Mouse (Mus musculus) thymus, adult 2 months (tissue): ENCODE data around the gene Abhd14a. TPM values are rescaled to one million over a fixed set of nuclear protein-coding genes. Genes with fewer than 3 reads are reported as not detected.

Experiments
- DNase-seq: peaks from one replicate; pipeline ENCODE4 v3.0.0; 2021
- H3K27ac ChIP-seq: fragments of 200-500 bp; 2 replicates; pipeline ENCODE4 v1.5.1; 2012; ENCODE audit warnings: low read length, control low read depth; ENCODE audit not compliant: control insufficient read depth, insufficient read depth
- H3K27me3 ChIP-seq: fragments of 200-500 bp; 2 replicates; pipeline ENCODE4 v1.6.1; 2012; ENCODE audit warnings: mild to moderate bottlenecking, low read length, moderate library complexity, mixed read lengths; ENCODE audit not compliant: control insufficient read depth, insufficient read depth
- H3K36me3 ChIP-seq: fragments of 200-500 bp; 2 replicates; pipeline ENCODE4 v1.6.1; 2012; ENCODE audit warnings: mild to moderate bottlenecking, low read length, moderate library complexity; ENCODE audit not compliant: control insufficient read depth, insufficient read depth
- H3K4me1 ChIP-seq: fragments of 200-500 bp; replicated peaks from 2 replicates; pipeline ENCODE4 v1.6.1; 2012; ENCODE audit warnings: low read length; ENCODE audit not compliant: control insufficient read depth, insufficient read depth
- H3K4me3 ChIP-seq: fragments of 200-500 bp; 2 replicates; pipeline ENCODE4 v1.5.1; 2012; ENCODE audit warnings: mild to moderate bottlenecking, low read length, control low read depth, moderate library complexity; ENCODE audit not compliant: control insufficient read depth, insufficient read depth
- CTCF ChIP-seq: fragments of 200-500 bp; IDR thresholded peaks from 2 replicates; pipeline ENCODE4 v1.5.1; 2012; ENCODE audit warnings: mild to moderate bottlenecking, control low read depth, low read length, moderate library complexity, borderline replicate concordance; ENCODE audit not compliant: control insufficient read depth, poor library complexity, insufficient read depth; ENCODE audit errors: extremely low read depth
- POLR2A ChIP-seq: fragments of 200-500 bp; IDR thresholded peaks from 2 replicates; pipeline ENCODE4 v1.6.1; 2012; ENCODE audit warnings: mild to moderate bottlenecking, low read length, control low read depth, moderate library complexity; ENCODE audit not compliant: control insufficient read depth, poor library complexity, insufficient read depth; ENCODE audit errors: extremely low read depth
- WGBS: fragments of 180-500 bp; shearing (Covaris S2); methylation state at CpG from one replicate; pipeline ENCODE4 v1.1.7; 2018; 5-methylcytosine and 5-hydroxymethylcytosine counted together
- polyA plus RNA-seq: library from polyadenylated mRNA; depleted of rRNA; stranded (reverse); fragments of >200 nt; gene quantifications from 2 replicates; pipeline ENCODE4 v1.2.3, GENCODE M21; 2012; rRNA removed

Gene Abhd14a
- polyA plus RNA-seq, 1 experiment = 19.8 TPM

DNA sequence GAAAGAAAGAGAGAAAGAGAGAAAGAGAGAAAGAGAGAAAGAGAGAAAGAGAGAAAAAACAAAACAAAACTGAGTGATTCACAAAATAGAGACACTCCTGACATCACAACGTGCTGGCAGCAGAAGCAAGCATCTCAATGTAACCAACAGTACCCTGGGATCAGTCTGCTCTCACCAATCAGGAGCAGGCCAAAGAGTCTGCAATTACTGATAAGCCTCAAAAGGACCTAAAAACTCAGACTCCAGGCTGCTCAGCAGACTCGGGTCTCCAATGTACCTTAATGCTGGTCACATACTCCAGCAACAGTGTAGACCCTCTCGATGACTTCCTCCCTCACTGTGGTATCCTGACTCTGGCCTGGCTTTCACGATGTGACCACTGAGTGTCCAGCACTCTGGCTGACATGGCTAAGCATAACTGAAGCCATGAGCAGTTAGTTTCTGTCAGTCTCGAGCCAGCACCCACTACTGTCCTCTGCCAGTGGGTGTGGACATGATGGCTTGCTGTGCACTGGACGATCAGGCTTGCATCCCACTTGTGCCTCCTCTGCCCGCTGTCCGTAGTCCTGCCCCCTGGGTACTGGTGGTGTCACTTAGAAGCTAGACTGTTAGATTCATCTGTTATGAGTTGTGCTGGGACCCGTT lies 48.7 kb downstream of the Abhd14a start:
- Histone ChIP-seq H3K4me3 (no peak overlapping the region), H3K4me1 (peaks cover 6% of the 10 kb centered on the region), H3K27me3 (no peaks in the 10 kb centered on the region), H3K27ac (no peak overlapping the region), H3K36me3 (no peaks in the 10 kb centered on the region)
- TF ChIP-seq CTCF = no peak
- TF ChIP-seq POLR2A = no peak
- 77% methylated on average over 9 of the region's 9 CpGs for WGBS
- no peak for DNase-seq

GRCm38 (mm10) chr9:106397733-106398132 lies 49.7 kb downstream of the Abhd14a start:
- Histone ChIP-seq H3K27me3 (no peaks in the 10 kb centered on the region), H3K4me1 (peaks cover 6% of the 10 kb centered on the region), H3K27ac (no peak overlapping the region), H3K4me3 (no peak overlapping the region), H3K36me3 (no peaks in the 10 kb centered on the region)
- TF ChIP-seq POLR2A (no peak), CTCF (no peak)
- 66% methylated on average over 4 of the region's 4 CpGs for WGBS
- DNase-seq = no peak

DNA sequence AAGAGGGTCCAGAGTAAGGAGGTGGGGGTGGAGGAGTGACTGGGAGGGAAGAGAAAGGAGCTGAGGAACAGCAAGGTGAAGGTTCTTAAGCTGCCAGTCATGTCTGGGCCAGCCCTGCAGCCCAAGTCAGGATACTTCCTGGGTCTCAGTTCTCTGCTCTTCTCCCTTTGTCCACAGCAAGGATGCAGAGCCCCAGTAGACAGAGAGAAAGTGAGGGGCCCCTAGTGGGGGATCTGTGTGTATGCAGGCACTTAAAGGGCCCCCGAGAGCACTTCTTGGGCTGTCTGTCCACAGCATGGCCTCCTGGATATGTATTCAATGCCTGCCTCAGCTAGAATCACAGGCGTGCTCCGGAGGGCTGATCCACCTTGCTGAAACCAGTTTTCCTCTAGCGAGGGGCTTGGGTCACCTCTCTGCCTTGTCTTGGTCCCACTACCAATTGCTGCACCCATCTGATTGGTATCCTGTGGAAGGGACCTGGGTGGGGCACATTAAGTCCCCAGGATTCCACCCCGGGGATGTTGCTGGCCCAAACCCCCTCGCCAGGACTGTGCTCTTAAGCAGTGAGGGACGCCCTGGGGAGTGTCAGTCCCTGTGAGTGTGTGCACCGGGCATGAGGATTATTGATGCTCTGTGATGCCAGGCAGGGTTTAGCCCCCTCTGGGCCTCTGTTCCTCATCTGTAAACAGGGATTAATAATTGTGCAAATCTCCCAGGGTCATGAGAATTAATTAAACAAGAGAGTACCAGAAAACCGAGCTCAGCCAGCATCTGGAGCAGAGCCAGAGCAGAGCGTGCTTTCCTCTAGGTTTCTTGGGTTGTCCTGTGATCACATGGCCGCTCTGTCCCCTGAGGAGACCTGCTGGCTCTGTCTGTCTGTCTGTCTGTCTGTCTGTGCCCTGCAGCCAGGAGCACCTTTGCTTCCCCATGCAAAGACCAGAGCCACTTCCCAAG lies 52.6 kb downstream of the Abhd14a start:
- Histone ChIP-seq H3K27me3 (no peaks in the 10 kb centered on the region), H3K4me3 (no peak overlapping the region), H3K36me3 (no peaks in the 10 kb centered on the region), H3K27ac (no peak overlapping the region), H3K4me1 (peaks cover 6% of the 10 kb centered on the region)
- 84% methylated on average over 11 of the region's 11 CpGs for WGBS
- DNase-seq = peak; percentile 38
- TF ChIP-seq CTCF = no peak

DNA sequence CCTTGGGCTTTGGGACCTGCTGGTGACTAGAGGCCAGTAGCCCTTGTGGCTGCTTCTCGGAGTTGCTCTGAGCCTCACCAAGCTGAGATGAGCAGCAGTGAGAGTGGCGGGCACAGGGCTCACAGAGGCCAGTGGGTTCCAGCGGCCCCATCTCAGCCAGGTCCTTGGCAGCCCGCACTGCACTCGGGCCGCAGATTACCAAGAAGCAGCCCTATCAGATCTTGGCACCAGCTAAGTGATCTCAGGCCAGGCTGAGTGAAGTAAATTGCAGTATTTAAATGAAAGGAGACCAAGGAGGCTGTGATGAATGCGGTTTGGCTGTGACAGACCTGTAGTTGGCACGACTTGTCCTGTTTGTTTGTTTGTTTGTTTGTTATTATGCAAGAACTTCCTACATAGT lies 53.9 kb downstream of the Abhd14a start:
- H3K36me3 ChIP-seq = no peaks in the 10 kb centered on the region
- no peaks in the 10 kb centered on the region for H3K27me3 ChIP-seq
- 95% methylated on average over 8 of the region's 8 CpGs for WGBS
- no peak for TF ChIP-seq CTCF
- no peak for TF ChIP-seq POLR2A
- H3K4me3 ChIP-seq = no peak overlapping the region
- no peak for DNase-seq
- peaks cover 6% of the 10 kb centered on the region for H3K4me1 ChIP-seq
- H3K27ac ChIP-seq = no peak overlapping the region

GRCm38 (mm10) chr9:106392828-106393527 lies 54.5 kb downstream of the Abhd14a start:
- peaks cover 6% of the 10 kb centered on the region for H3K4me1 ChIP-seq
- DNase-seq = no peak
- no peak for TF ChIP-seq POLR2A
- TF ChIP-seq CTCF = no peak
- WGBS = 91% methylated on average over 11 of the region's 11 CpGs
- H3K27ac ChIP-seq = no peak overlapping the region
- no peaks in the 10 kb centered on the region for H3K36me3 ChIP-seq
- no peaks in the 10 kb centered on the region for H3K27me3 ChIP-seq
- H3K4me3 ChIP-seq = no peak overlapping the region

Other genes starting within 250 kb of the Abhd14a start
- 53.9 and 58.6 TPM in 2 replicates for gene Ppm1m, start 247.9 kb downstream of the Abhd14a start, polyA plus RNA-seq
- 145 and 176 TPM in 2 replicates for gene Twf2, start 244.6 kb downstream of the Abhd14a start, polyA plus RNA-seq
- 17.1 and 17.4 TPM in 2 replicates for gene Tlr9, start 225.1 kb downstream of the Abhd14a start, polyA plus RNA-seq
- 87.5 and 94.8 TPM in 2 replicates for gene Alas1, start 199.0 kb downstream of the Abhd14a start, polyA plus RNA-seq
- gene Poc1a, start 166.6 kb downstream of the Abhd14a start, polyA plus RNA-seq = 30.2 and 42.2 TPM in 2 replicates
- 75.3 and 86.0 TPM in 2 replicates for gene Dusp7, start 79.0 kb downstream of the Abhd14a start, polyA plus RNA-seq
- gene Rpl29, start 18.2 kb downstream of the Abhd14a start, polyA plus RNA-seq = 524 and 548 TPM in 2 replicates
- gene Acy1, start 9.4 kb downstream of the Abhd14a start, polyA plus RNA-seq = 11.0 and 12.5 TPM in 2 replicates
- 21.6 and 29.3 TPM in 2 replicates for gene Abhd14b, start 219 bp downstream of the Abhd14a start, polyA plus RNA-seq
- gene Pcbp4, start 5.6 kb upstream of the Abhd14a start, polyA plus RNA-seq = 45.1 and 59.9 TPM in 2 replicates
- gene Gpr62, start 18.3 kb upstream of the Abhd14a start, polyA plus RNA-seq = 0.31 and 0.47 TPM in 2 replicates
- 57.8 and 58.8 TPM in 2 replicates for gene Rrp9, start 28.3 kb upstream of the Abhd14a start, polyA plus RNA-seq
- gene Parp3, start 29.3 kb upstream of the Abhd14a start, polyA plus RNA-seq = 57.4 and 69.5 TPM in 2 replicates
- not detected in 2 replicates for gene Iqcf1, start 52.3 kb upstream of the Abhd14a start, polyA plus RNA-seq
- not detected in 2 replicates for gene Iqcf5, start 66.9 kb upstream of the Abhd14a start, polyA plus RNA-seq
- gene Iqcf3, start 114.0 kb upstream of the Abhd14a start, polyA plus RNA-seq = 0.18 TPM in 1 of 2 replicates, not detected in the other
- 0.19 TPM in 1 of 2 replicates, not detected in the other for gene Iqcf4, start 123.3 kb upstream of the Abhd14a start, polyA plus RNA-seq
- gene Iqcf6, start 178.9 kb upstream of the Abhd14a start, polyA plus RNA-seq = not detected in 2 replicates
- gene Grm2, start 208.4 kb upstream of the Abhd14a start, polyA plus RNA-seq = 0.19 and 0.34 TPM in 2 replicates
- 91.8 and 104 TPM in 2 replicates for gene Tex264, start 238.2 kb upstream of the Abhd14a start, polyA plus RNA-seq